Mouse (Mus musculus): ENCODE measurements at regions not wholly inside any gene's neighbourhood (a gene's known extent, or its start where the extent isn't known, plus 50 kb on each side); places are given as distances from the start of the nearest gene placed in this dataset.
"Not testable (repeated sequence)": the region's sequence is repeated elsewhere in the genome, so short reads cannot be mapped to it uniquely, and the experiment has no call there.

- DNase-seq (ENCODE audit: low spot score): no peak
Measured at GRCm38 (mm10) chr15:31989093-31989492, 188.0 kb upstream of the Tas2r119 start.

GRCm38 (mm10) chr15:31989593-31990290 lies 187.3 kb upstream of the Tas2r119 start:
- no peak for DNase-seq (ENCODE audit: low spot score)

- no peak for DNase-seq (ENCODE audit: low spot score)
Measured at GRCm38 (mm10) chr15:31997996-31998395, 179.1 kb upstream of the Tas2r119 start.

GRCm38 (mm10) chr15:31999553-31999952 lies 177.5 kb upstream of the Tas2r119 start:
- no peak for DNase-seq (ENCODE audit: low spot score)

- no peak for DNase-seq (ENCODE audit: low spot score)
Measured at GRCm38 (mm10) chr15:32002950-32003422, 174.1 kb upstream of the Tas2r119 start.

- no peak for DNase-seq (ENCODE audit: low spot score)
Measured at GRCm38 (mm10) chr15:32003489-32003888, 173.6 kb upstream of the Tas2r119 start.

- DNase-seq (ENCODE audit: low spot score): no peak
Measured at GRCm38 (mm10) chr15:32005986-32006385, 171.1 kb upstream of the Tas2r119 start.

- no peak for DNase-seq (ENCODE audit: low spot score)
Measured at GRCm38 (mm10) chr15:32009818-32010217, 167.3 kb upstream of the Tas2r119 start.

GRCm38 (mm10) chr15:32012044-32012443 lies 165.0 kb upstream of the Tas2r119 start:
- DNase-seq (ENCODE audit: low spot score): peak; percentile 7

- no peak for DNase-seq (ENCODE audit: low spot score)
Measured at GRCm38 (mm10) chr15:32012838-32013237, 164.3 kb upstream of the Tas2r119 start.

GRCm38 (mm10) chr15:32015169-32015568 lies 161.9 kb upstream of the Tas2r119 start:
- DNase-seq (ENCODE audit: low spot score): no peak

- peak; percentile 14 for DNase-seq (ENCODE audit: low spot score)
Measured at GRCm38 (mm10) chr15:32020323-32021008, 156.6 kb upstream of the Tas2r119 start.

- no peak for DNase-seq (ENCODE audit: low spot score)
Measured at GRCm38 (mm10) chr15:32021009-32021602, 156.0 kb upstream of the Tas2r119 start.

GRCm38 (mm10) chr15:32034091-32034490 lies 143.0 kb upstream of the Tas2r119 start:
- DNase-seq (ENCODE audit: low spot score): no peak

GRCm38 (mm10) chr15:32034790-32035189 lies 142.3 kb upstream of the Tas2r119 start:
- DNase-seq (ENCODE audit: low spot score): no peak

GRCm38 (mm10) chr15:32041764-32042163 lies 135.3 kb upstream of the Tas2r119 start:
- no peak for DNase-seq (ENCODE audit: low spot score)

GRCm38 (mm10) chr15:32042173-32042572 lies 134.9 kb upstream of the Tas2r119 start:
- DNase-seq (ENCODE audit: low spot score): peak; percentile 9

- no peak for DNase-seq (ENCODE audit: low spot score)
Measured at GRCm38 (mm10) chr15:32042589-32042988, 134.5 kb upstream of the Tas2r119 start.

GRCm38 (mm10) chr15:32043207-32043606 lies 133.9 kb upstream of the Tas2r119 start:
- no peak for DNase-seq (ENCODE audit: low spot score)

GRCm38 (mm10) chr15:32043670-32044069 lies 133.4 kb upstream of the Tas2r119 start:
- DNase-seq (ENCODE audit: low spot score): not testable (repeated sequence)

- no peak for DNase-seq (ENCODE audit: low spot score)
Measured at GRCm38 (mm10) chr15:32048836-32049235, 128.3 kb upstream of the Tas2r119 start.

GRCm38 (mm10) chr15:32061573-32061972 lies 115.5 kb upstream of the Tas2r119 start:
- no peak for DNase-seq (ENCODE audit: low spot score)

- no peak for DNase-seq (ENCODE audit: low spot score)
Measured at GRCm38 (mm10) chr15:32082109-32082508, 95.0 kb upstream of the Tas2r119 start.

Data from yolk sac, embryonic 10.5 days (tissue).